Mouse (Mus musculus): ENCODE results near the gene Rsg1.

DNA sequence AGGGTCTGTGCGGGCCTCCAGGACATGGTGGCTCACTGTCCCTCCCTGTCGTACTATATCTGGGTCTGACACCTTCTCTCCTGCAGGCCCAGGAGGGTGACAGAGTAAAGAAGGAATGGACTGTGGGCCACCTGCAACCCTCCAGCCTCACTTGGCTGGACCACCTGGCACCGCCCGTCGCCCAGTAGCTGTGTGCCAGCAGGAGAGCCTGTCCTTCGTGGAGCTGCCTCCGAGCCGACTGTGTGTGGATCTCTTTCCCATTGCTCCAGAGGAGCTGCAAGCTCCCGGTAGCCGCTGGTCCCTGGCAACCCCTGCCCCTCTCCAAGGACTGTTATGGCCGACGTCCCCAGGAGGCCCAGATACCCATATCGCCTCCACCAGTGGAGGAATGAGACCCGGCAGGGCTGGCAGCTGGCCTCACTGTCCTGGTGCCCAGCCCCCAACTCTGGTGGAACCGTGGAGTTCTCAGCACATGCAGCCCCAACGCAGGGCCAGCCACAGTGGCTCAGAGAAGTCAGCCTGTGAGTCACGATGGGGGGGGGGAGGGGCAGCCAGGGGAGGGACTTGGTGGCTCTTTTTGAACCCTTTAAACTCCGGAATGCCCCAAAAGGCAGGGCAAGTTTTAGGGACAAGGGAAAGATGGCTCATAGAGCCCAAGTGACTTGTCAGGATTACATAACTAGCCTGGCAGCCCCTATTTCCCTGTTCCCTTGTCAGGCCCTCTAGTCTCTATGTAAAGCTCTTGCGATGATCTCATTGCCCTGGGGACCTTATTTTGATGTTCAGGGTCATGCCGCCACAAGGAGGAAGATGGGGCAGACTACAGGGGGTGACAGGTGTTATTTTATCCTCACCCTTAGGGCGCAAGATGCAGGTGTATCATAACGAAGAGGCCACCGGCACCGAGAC, 32.6 kb downstream of the Rsg1 start:
- TF ChIP-seq TAL1 (IDR thresholded peaks at IDR 0.05; ENCODE audit: low read length) (no peak), GATA1 (IDR thresholded peaks at IDR 0.05; ENCODE audit: low read length) (no peak)

Data from erythroblast, embryonic 14.5 days (primary cell).